10 mouse cellular contexts compared by ENCODE assay signal in genomic region chr10:94380662-94381392, GRCm38 (mm10).
DNase-seq lines count a peak whose midpoint lies in the region; ATAC-seq lines count a peak whose summit lies in the region.
"Had no signal": no experiment of that assay in that cellular context is flagged by ENCODE, and none has a peak within 500 bp of the region (broad histone marks: within the 10 kb centered on the region; RNA-seq: fewer than 3 reads in every experiment).

No protein-coding gene starts in this region.

- H3K9ac ChIP-seq in hindbrain, embryonic 14.5 days = no peak overlapping the region
- H3K9ac ChIP-seq in liver, embryonic 11.5 days (ENCODE audit: low read depth, low read length) = no peak overlapping the region
- H3K9ac ChIP-seq: embryonic facial prominence, embryonic 12.5 days had no signal

- H3K27ac ChIP-seq in hindbrain, embryonic 10.5 days = peak overlapping the region; percentile 69
- no peak overlapping the region for H3K27ac ChIP-seq in hindbrain, embryonic 14.5 days
- no peak overlapping the region for H3K27ac ChIP-seq in embryonic facial prominence, embryonic 10.5 days (replicated peaks)
- no peak overlapping the region for H3K27ac ChIP-seq in liver, embryonic 11.5 days (ENCODE audit: low read depth, low read length)
- H3K27ac ChIP-seq: embryonic facial prominence, embryonic 12.5 days had no signal

- 63% methylated on average over 9 of the region's 9 CpGs for WGBS in hindbrain, embryonic 10.5 days
- WGBS in hindbrain, embryonic 14.5 days = 59% methylated on average over 9 of the region's 9 CpGs
- WGBS in embryonic facial prominence, embryonic 10.5 days = 72% methylated on average over 9 of the region's 9 CpGs
- 67% methylated on average over 9 of the region's 9 CpGs for WGBS in liver, embryonic 11.5 days

- no peak overlapping the region for H3K4me2 ChIP-seq in hindbrain, embryonic 14.5 days (replicated peaks)
- H3K4me2 ChIP-seq in liver, embryonic 11.5 days = no peak overlapping the region
- H3K4me2 ChIP-seq: embryonic facial prominence, embryonic 12.5 days had no signal

- no peak for ATAC-seq in hindbrain, embryonic 14.5 days (ENCODE audit: low FRiP score)
- no peak for ATAC-seq in liver, embryonic 11.5 days (replicated peaks; ENCODE audit: low FRiP score)

- peaks cover 42% of the 10 kb centered on the region for H3K4me1 ChIP-seq in hindbrain, embryonic 10.5 days (replicated peaks)
- peaks cover 20% of the 10 kb centered on the region for H3K4me1 ChIP-seq in hindbrain, embryonic 14.5 days (replicated peaks; ENCODE audit: control insufficient read depth, insufficient read depth, low read length)
- peaks cover 11% of the 10 kb centered on the region for H3K4me1 ChIP-seq in embryonic facial prominence, embryonic 10.5 days
- H3K4me1 ChIP-seq in liver, embryonic 11.5 days (replicated peaks; ENCODE audit: control insufficient read depth, insufficient read depth, low read length) = 0 out of 2 replicates have a peak, but pooled peaks cover 3% of the 10 kb centered on the region
- H3K4me1 ChIP-seq: embryonic facial prominence, embryonic 12.5 days had no signal

- peaks cover 20% of the 10 kb centered on the region for H3K9me3 ChIP-seq in hindbrain, embryonic 10.5 days
- peaks cover 10% of the 10 kb centered on the region for H3K9me3 ChIP-seq in hindbrain, embryonic 14.5 days (ENCODE audit: control insufficient read depth, low read length)
- H3K9me3 ChIP-seq in embryonic facial prominence, embryonic 10.5 days = peaks cover 14% of the 10 kb centered on the region
- peaks cover 8% of the 10 kb centered on the region; the same call in 1 of the 2 replicates for H3K9me3 ChIP-seq in liver, embryonic 11.5 days (ENCODE audit: control insufficient read depth, low read length)

- H3K4me3 ChIP-seq in hindbrain, embryonic 10.5 days = no peak overlapping the region
- H3K4me3 ChIP-seq in hindbrain, embryonic 14.5 days (replicated peaks; ENCODE audit: low read length) = no peak overlapping the region
- no peak overlapping the region for H3K4me3 ChIP-seq in embryonic facial prominence, embryonic 10.5 days
- H3K4me3 ChIP-seq in liver, embryonic 11.5 days (ENCODE audit: low read depth, low read length) = no peak overlapping the region
- H3K4me3 ChIP-seq: embryonic facial prominence, embryonic 12.5 days had no signal

- H3K27me3 ChIP-seq in hindbrain, embryonic 10.5 days (ENCODE audit: insufficient read depth, poor library complexity, severe bottlenecking) = no peaks in the 10 kb centered on the region
- no peaks in the 10 kb centered on the region for H3K27me3 ChIP-seq in hindbrain, embryonic 14.5 days (ENCODE audit: control insufficient read depth, insufficient read depth, low read length)
- H3K27me3 ChIP-seq in embryonic facial prominence, embryonic 10.5 days (replicated peaks; ENCODE audit: low read depth, poor library complexity, severe bottlenecking) = no peaks in the 10 kb centered on the region
- H3K27me3 ChIP-seq in liver, embryonic 11.5 days (replicated peaks; ENCODE audit: control insufficient read depth, insufficient read depth, low read length) = 0 out of 2 replicates have a peak, but pooled peaks cover under 1% of the 10 kb centered on the region
- H3K27me3 ChIP-seq: embryonic facial prominence, embryonic 12.5 days had no signal

- H3K36me3 ChIP-seq in hindbrain, embryonic 10.5 days = peaks cover 9% of the 10 kb centered on the region
- H3K36me3 ChIP-seq in hindbrain, embryonic 14.5 days (replicated peaks; ENCODE audit: control insufficient read depth, insufficient read depth) = no peaks in the 10 kb centered on the region
- H3K36me3 ChIP-seq in embryonic facial prominence, embryonic 10.5 days (replicated peaks) = no peaks in the 10 kb centered on the region
- no peaks in the 10 kb centered on the region for H3K36me3 ChIP-seq in liver, embryonic 11.5 days (ENCODE audit: control insufficient read depth, insufficient read depth, low read length)
- H3K36me3 ChIP-seq: embryonic facial prominence, embryonic 12.5 days had no signal

- DNase-seq in hindbrain, embryonic 10.5 days (ENCODE audit: low spot score) = peak; percentile 29
- DNase-seq in hindbrain, embryonic 14.5 days (ENCODE audit: low spot score) = no peak
- DNase-seq in 3T3-L1 (ENCODE audit: low read depth, low spot score) = peak; percentile 64
- DNase-seq in embryonic facial prominence, embryonic 10.5 days (ENCODE audit: low spot score) = peak; percentile 22
- DNase-seq in lung, adult 18-20 months = peak; percentile 46 to 73
- no peak for DNase-seq in liver, embryonic 11.5 days (ENCODE audit: low spot score)
- no peak for DNase-seq in thymus, postnatal 25 days
- no peak for DNase-seq in right cerebral cortex, postnatal 25 days
- DNase-seq: adrenal gland, postnatal 10 days had no signal

Comparison
In these comparisons a context has a peak if more than half of its experiments do, and no peak if none do; other contexts are left out.
1. DNase-seq: peak in hindbrain, embryonic 10.5 days (single experiment), 3T3-L1 (single experiment), embryonic facial prominence, embryonic 10.5 days (single experiment) and lung, adult 18-20 months (2 of 2); none in hindbrain, embryonic 14.5 days (single experiment), liver, embryonic 11.5 days (single experiment), thymus, postnatal 25 days (single experiment) and right cerebral cortex, postnatal 25 days (single experiment).